Mouse (Mus musculus) adrenal gland, postnatal 4 days (tissue): Measurements from ENCODE around the gene Tpi1. TPM values are rescaled to one million over a fixed set of nuclear protein-coding genes. Genes with fewer than 3 reads are reported as not detected.
A peak's percentile ranks its signal among the peaks of the same experiment; 100 is the strongest.

Experiments used
- DNase-seq, 2 experiments: peaks; one replicate each; pipeline ENCODE4 v3.0.0; 2021 to 2022; ENCODE audit warnings: low spot score in 2 of 2, mixed read lengths in 2 of 2
- long read RNA-seq, 2 experiments: library from polyadenylated mRNA; stranded (forward); transcript quantifications; one replicate each; pipeline ENCODE4 v2.0.0; 2021
- total RNA-seq, 2 experiments: library from RNA; stranded (reverse); gene quantifications; 2 replicates each; pipeline ENCODE4 v1.2.3; 2021

Gene Tpi1
- 100 to 1,000 TPM; 422 to 439 TPM for total RNA-seq
- long read RNA-seq, experiment 1, transcript Tpi1-203 (6 exons, 802 nt): minor isoform, 6 of 451 reads
- long read RNA-seq, experiment 1, transcript Tpi1-205 (7 exons, 1,607 nt): major isoform, 408 of 451 reads
- long read RNA-seq, experiment 1, partial matches to known transcripts: 8 of 451 reads
- long read RNA-seq, experiment 1, other reads (novel, unspliced or antisense): 27 of 451 reads
- long read RNA-seq, experiment 2, transcript Tpi1-205 (7 exons, 1,607 nt): major isoform, 554 of 585 reads
- long read RNA-seq, experiment 2, partial matches to known transcripts: 4 of 585 reads
- long read RNA-seq, experiment 2, other reads (novel, unspliced or antisense): 20 of 585 reads

DNA sequence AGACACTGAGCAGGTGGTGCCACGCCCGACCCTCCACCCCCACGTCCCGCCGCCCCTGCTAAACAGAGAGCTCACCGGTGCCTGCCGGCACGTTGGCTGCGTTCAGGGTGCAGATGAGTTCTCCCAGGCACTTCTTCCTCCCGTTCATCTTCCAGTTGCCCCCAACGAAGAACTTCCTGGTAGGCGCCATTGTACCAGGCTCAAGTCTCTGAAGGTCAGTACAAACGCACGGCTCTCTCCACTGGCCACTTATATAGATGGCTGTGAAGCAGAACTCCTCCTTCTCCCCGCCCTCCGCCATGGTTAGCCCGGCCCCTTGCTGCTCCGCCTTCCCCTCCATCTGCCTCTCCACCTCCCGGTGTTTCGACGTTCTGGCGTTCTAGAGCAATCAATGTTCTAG, at the start of gene Tpi1:
TSS of gene Tpi1 (minus strand) at position 364 of the 400 bp plus-strand sequence.
- peak; percentile 78 to 86 for DNase-seq

DNA sequence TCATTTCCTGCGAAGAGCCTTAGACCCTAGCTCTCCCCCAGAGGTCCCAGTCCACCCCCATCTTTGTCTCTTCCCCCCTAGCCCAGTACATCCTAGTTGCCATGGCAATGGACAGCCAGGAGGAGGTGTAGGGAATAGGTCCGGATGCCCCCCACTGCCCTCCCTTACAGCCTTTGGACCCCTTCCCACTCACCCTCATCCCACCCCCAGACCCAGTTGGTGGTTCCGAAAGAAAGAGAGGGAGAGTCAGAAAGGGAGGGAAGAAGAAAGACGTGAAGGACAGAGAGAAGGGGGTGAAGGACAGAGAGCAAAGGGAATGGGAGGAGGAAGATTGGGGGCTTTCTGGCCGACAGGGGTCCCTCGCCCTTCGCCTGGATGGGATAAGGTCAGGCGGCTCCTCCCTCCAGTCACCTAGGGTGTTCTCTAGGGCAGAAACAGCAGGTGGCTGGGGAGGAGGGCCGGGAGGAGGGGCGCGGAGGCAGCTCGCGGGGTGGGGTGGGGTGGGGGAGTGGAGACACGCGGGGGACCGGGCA, 49.1 kb upstream of the Tpi1 start:
- no peak for DNase-seq

DNA sequence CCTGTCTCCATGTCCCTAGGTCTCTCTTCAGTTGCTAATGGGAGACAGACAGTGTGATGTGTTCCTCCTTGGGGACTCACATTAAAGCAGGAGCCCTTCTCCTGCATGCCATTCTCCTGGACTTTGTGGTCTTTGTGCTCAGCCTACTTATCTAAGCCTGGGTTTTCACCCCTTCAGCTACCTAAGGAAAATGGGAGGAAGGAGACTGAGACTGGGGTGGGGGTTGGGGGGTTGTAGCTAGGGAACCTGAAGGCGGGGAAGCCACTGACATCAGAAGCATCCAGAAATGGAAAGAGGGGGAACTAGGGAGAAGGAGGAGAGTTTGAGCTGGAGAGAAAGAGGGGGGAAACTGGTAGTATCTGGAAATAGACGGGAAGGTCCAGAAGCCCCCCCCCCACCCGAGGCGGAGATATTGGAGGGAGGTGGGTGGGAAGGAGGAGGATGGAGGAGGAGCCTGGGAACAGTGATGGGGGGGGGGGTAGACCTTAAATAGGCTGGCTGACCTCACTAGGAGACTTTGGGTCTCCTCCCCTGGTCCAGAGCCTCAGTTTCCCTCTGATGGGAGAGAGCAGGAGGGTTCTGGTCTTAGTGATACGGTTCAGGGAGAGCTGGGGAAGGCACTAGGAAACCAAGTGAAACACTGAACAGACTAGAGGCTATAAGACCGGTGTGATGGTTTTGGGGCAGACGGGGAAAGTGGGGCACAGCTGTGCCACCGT, 48.5 kb upstream of the Tpi1 start:
- no peak for DNase-seq

DNA sequence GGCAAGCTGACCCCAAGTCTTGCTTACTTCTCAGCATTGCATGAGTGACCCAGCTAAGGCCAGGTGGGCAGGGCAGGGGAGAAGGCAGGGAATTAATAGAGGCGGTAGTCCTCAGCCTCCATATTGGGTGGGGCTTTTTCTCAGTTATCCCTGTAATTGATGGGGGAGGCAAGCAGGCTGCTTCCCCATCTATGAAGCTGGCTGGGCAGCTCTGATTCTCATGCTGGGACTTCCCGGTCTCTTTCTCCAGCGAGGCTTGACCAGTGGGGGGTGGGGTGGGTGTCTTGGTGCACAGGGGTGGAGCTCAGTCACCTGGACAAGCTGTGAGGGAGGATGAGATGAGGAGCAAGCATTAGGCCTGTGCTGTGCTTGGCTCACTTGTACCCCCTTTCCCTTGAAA, 47.7 kb upstream of the Tpi1 start:
- DNase-seq: no peak

DNA sequence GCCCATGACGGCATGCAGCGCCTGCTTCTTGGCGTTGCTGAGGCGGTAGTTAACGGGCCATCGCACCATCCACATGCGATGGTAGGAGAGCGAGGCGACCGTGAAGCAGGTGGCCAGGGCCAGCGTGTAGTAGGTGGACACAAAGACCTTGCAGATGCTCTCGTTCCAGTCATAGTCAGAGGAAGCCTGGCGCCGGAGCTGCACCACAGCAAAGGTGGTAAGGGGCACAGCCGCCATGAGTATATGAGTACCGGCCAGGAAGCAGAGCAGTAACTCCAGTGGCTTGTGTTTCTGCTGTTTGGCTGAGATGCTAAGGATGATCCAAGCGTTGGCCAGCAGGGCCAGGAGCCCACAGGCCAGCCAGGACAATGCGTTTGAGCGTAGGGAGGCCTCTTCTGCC, 47.2 kb upstream of the Tpi1 start:
- no peak for DNase-seq

DNA sequence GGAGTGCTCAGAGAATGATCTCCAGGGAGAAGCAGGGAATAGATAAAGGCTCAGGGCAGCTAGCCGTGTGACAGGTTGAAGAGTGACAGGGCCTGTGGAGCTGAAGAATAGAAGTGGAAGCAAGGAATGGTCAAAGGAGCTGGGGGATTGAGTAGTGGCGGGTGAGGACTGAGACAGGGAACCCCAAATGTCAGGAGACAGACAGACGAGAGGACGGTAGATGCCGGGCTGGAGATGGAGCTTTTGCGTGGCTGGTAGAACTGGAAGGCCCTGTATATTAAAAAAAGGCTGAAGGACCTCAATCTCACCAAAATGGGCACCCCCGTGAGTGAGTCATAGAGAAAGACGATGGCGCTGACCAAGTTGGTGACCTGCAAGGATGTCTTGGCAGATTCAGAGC, 46.4 kb upstream of the Tpi1 start:
- no peak for DNase-seq

DNA sequence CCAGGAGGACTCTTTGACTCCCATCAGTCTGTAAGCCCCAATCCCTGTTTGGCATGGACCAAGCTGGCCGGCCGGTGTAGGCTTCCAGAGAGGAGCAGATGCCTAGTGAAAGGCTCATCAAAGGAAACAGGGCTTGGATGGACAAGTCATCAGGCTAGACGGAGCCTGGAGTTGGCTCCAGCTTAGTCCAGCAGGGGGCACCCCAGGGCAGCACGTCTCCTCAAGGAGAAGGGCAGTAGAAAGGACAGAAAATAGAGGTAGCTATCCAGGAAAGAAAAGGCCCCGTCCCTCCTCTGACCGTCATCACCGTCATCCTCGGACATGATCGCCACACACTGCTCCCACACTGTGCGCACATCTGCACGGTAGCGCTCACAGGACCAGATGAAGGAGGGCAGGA, 45.6 kb upstream of the Tpi1 start:
- peak; percentile 81 to 87 for DNase-seq

DNA sequence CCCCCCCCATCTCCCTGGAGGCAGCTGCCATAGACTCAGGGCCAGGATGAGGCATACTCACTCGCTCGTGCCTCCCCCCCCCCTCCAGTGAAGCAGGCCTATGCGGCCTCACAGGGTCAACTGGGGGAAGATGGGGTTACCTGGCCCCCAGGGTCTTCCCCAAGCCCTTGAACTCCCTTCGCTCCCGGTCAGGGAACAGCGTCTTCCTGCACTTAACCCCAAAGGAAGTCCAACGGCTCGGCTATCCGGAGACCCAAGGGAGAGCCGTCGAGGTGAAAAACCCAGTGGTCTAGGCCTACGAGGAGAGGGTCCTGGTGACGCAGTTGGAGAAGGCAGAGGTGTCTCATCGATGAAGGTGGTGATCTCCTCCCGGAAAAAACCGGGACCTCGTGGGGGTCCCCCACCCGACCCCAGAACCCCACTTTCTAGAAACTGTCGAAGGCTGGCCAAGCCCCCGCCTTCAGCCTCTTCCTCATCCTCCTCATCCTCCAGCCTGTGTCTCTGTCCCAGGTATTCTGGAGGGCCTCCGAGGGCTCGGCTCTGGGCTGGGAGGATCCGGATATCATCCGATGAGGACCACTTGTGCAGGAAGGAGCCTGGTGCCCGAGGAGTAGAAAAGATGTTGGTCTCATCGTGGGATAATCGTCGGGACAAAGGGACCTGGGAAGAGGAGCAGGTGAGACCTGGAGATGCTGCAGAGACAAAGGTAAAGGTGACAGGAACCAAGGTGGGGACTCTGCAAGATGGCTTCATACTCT, 44.6 kb upstream of the Tpi1 start:
- DNase-seq: no peak

DNA sequence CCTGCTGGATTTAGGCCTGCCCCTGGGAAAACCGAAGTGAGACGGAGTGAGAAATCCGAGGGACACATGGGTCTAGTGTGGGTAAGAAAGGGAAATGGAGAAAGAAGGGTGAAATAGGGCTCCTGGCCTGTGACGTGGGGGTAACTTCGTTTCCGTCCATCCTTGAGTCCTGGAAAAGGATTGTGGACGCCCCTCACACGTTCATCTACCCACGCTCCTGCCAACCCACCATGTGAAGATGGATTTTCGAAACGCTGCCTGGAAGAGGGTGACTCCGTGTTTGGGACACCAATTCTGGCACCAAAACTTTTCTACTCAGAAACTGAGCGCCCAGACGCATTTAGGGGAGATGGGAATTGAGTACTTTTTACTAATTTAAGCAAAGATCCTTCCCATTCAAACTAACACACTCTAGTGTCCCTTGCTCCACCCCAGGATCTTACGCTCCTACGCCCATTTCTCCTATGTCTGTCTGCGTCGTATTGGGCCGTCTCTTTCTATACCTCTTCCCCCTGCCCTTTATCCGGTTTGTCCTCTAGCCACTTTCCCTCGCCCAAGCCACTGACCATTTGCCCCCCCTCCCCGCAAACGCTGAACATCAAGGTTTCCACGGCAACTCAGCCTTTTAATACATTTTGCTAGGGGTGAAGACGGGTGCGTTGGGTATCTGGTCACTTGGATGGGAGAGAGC, 43.9 kb upstream of the Tpi1 start:
- DNase-seq: no peak

DNA sequence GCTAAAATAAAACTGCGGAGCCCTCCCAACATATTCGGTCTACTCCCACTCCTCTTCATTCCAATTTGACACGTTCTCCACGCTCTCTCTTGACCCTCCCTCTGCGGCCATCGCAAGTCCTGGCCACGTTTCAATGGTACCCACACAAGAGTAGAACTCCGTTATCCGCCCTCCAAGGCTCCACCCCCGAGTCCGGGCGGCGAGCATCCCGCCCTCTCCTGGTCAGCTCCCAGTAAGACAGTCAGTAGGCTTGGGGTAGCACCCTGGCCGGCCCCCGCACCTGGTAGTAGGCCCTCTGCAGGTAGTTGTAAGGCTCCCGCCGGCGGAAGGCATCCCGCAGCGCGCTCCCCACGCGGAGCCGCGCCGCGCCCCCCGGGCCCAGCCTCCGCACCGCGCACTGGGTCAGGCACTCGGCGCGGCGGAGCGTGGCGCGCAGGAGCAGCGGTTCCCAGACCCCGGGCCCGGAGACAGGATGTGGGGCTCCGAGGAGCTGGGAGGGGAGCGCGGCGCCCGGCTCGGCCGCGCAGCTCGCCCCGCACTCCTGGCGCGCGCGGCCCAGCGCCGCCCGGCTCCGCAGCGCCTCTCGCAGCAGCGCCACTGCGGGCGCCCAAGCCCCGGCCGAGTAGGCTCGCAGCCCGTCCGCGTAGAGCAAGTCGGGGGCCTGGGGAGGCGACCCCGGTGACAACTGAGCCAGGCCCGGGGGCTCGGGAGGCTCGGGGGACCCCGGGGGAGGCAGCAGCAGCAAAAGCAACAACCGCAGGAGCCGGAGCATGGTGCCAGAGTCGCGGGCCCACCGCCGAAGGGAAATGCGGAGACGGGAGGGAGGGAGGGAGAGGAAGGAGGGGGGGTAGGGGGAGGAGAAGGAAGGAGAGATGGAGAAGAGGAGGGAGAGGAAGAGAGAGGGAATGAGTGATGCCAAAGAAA, 43.1 kb upstream of the Tpi1 start, which contains the start of gene P3h3:
TSS of gene P3h3 (minus strand) at position 837 of the 924 bp plus-strand sequence.
- DNase-seq: peak; percentile 65 to 67

DNA sequence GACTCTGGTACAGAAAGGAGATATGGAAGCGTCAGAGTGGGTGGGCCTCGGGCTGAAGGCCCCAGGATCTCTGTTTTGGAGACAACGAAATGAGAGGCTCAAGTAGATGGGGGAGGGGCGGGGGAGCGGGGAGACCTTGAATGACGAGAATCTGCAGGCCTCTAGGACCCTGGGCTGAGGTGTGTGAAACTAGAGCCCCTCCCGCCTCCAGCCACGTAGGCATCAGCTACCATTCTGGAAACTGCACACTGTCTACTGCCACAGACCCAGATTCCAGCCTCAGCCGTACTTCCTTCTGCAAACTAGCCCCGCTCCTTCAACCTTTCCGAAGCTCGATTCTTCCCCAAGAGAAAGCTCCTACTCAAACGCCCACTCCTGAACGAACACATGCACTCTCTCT, 42.2 kb upstream of the Tpi1 start:
- no peak for DNase-seq

DNA sequence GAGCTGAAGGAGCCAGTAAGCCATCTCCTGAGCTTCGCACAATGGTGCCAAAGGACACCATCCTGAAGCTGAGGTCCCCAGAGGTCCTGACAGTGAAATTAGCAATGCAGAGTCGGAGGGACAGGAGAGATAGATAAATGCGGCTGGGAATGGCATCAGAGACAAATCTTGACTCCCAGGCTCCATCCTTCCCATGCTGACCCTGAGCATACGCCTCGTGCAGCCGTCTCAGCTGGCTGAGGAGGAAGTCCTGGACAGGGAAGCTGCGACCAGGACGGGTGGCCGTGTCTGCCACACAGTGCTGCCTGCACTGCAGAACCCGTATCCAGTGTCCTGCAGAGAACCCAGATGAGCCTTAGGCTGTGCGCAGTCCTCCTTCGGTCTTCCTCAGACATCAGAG, 40.6 kb upstream of the Tpi1 start:
- DNase-seq: no peak

DNA sequence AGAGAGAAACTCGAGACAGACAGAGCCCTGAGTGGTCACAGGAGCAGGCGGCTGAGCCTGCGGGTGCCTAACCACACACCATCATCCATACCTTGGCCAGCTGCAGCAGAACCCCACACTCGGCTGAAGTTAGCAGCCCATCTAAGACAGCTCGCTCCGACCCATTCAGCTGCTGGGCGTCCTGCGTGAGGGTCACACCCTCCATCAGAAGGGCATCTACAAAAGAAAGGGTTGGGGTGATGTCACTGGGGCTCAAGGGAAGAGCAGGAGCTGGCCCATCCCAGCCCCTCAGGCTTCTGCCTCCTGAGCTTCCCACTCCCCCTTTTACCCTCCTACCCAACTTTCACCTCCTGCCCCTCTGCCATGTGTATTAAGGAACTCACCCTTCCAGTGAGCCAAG, 36.4 kb upstream of the Tpi1 start:
- DNase-seq: no peak

DNA sequence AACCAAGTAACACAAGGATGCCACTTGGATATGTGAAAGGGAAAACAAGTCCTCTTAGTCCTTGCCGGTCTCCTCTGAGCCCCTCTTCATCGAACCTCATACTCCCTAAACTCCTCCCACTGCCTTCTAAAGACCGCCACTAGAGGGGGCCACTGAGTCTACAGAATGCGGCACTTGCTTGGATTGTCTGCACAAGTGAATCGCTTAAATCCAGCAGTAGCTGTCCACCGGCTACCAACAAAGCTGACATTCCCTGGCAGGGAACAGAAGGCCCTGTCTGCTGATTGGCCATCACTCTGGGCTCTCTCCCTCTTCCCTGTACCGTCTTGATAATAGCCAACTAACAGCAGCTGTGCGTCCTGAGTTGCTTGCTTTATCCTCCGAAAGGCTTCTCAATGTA, 33.2 kb upstream of the Tpi1 start:
- DNase-seq: peak; percentile 76 to 85

DNA sequence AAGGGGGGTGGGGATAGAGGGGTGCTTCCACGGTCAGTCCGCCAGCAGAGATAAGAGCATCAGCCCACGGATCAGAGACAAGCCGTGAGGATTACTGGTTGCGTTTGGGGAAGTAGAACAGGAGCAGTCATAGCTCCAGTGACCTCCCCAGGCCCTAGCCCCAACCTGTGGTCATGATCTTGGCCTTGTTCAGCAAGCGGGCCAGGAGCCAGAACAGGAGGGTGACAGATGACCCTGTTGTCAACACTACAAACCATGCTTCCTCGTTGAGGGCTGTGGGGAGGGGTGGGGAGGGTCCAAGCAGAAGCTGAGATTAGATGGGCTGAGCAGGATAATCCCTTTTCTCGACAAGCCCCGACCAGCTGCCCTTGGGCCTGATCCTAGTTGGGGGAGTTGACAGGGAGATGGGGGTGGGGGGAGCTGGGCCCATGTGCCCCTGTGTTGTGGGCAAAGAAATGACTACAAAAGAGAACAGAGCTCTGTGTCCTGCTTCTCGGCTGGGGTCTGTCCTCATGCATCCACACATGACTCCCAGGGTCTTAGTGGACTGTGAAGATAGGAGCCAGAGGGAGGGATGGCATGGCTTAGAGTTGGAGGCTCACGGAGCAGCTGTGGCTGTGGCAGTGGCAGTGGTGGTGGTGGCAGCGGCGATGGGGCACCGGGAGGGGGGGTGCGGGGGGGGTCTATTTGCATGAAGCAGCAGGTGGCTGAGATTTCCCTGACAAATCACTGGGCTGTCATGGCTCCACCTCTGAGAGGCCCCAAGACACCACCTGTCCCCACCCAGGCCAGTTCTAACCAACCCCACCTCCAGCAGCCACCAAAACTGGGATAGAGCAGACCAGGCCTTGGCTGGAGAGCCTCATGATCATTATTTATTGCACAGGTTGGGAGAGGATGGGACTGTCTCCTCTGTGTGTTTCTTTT, 26.4 kb upstream of the Tpi1 start, which contains the start of gene Gnb3:
TSS of gene Gnb3 (minus strand) at position 35 of the 927 bp plus-strand sequence.
- DNase-seq: no peak

DNA sequence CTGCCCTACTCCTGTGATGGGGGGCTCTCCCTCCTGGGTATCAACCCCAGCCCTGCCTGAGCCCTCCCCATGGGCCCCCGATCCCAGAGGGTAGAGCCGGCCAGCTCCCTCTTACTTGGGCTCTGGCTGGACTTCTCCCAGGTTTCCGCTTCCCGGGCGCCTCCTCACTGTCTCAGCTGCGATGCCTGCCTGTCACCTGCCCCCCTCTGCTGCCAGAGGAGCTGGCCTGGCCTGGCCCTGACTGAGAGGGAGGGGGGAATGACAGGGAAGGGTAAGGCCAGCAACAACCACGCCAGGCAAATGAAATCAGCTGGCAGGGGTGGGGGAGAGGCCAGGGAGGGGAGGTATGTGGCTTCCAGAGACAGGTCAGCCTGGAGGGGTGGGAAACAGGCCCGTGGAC, 25.7 kb upstream of the Tpi1 start:
- no peak for DNase-seq

DNA sequence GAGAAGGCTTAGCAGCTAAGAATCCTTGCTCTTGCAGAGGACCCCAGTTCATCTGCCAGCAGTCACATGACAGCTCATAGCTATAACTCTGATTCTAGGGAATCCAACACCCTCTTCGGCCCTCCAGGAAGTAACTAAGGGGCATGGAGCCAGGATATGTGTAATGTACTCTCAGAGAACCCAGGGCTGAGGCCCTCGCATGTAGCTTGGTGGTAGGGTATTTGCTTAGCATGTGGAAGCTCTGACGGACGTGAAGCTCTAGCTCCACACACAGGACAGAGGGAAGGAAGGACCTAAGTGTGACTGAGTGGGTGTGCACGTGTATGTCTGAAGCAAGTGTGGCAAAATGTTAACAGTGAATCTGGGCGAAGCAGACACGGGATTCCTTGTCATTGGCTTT, 22.3 kb upstream of the Tpi1 start:
- no peak for DNase-seq

DNA sequence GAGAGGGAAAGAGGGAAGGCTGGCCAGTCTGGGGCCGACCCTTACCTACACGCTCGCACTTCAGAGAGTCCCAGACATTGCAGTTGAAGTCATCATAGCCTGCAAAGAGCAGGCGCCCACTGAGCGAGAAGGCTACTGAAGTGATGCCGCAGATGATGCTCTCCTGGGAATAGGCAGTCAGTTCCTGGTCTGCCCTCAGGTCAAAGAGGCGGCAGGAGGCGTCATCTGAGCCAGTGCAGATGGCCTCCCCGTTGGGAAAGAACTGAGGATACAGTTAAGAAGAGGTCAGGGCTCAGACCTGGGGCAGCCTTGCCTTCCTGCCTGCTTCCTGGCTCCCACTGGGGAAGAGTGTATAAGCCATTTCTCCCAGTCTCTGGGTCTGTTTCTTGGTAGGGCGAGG, 21.4 kb upstream of the Tpi1 start:
- no peak for DNase-seq
